Mouse (Mus musculus): ENCODE measurements at regions not wholly inside any gene's neighbourhood (a gene's known extent, or its start where the extent isn't known, plus 50 kb on each side); places are given as distances from the start of the nearest gene placed in this dataset.

DNA sequence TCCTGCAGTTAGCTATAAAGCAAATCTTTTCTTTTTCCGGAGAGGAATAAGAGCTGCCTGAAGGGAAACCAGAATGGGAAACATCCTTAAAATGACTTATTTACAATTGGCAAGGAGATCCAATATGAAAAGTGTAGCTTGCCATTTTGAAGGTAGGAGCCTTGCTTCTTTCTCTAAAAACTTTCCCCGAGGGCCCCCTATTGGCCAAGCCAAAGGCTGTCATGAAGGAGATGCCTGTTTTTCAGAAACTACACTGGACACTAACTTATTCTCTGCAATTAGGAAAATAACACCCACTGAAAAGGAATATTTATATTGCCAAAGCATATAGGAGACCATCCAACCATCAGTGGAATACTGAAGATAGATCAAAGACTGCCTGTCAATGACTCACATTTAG, 312.8 kb upstream of the Thrb start:
- no peak overlapping the region for H3K4me3 ChIP-seq (replicated peaks; ENCODE audit: low read length)
- TF ChIP-seq NANOG (IDR thresholded peaks at IDR 0.05; ENCODE audit: borderline replicate concordance, low read length) (no peak), CTCF (conservative IDR thresholded peaks at IDR 0.05; ENCODE audit: low read length) (0 out of 2 replicates have a peak, but pooled peaks have one; percentile 12)
- no peaks in the 10 kb centered on the region for H3K9me3 ChIP-seq (ENCODE audit: low read length)
- H3K4me1 ChIP-seq (replicated peaks; ENCODE audit: low read depth, low read length), result no peaks in the 10 kb centered on the region
- no peaks in the 10 kb centered on the region for H3K27me3 ChIP-seq (ENCODE audit: insufficient read depth, low read length)
- H3K36me3 ChIP-seq (ENCODE audit: insufficient read depth, low read length), result no peaks in the 10 kb centered on the region

- Histone ChIP-seq H3K4me3 (replicated peaks; ENCODE audit: low read length) (no peak overlapping the region), H3K4me1 (replicated peaks; ENCODE audit: low read depth, low read length) (no peaks in the 10 kb centered on the region), H3K27me3 (ENCODE audit: insufficient read depth, low read length) (no peaks in the 10 kb centered on the region), H3K36me3 (ENCODE audit: insufficient read depth, low read length) (no peaks in the 10 kb centered on the region), H3K9me3 (ENCODE audit: low read length) (no peaks in the 10 kb centered on the region)
- no peak for TF ChIP-seq POU5F1 (IDR thresholded peaks at IDR 0.05; ENCODE audit: borderline replicate concordance, low read length)
- no peak for TF ChIP-seq CTCF (conservative IDR thresholded peaks at IDR 0.05; ENCODE audit: low read length)
- TF ChIP-seq NANOG (IDR thresholded peaks at IDR 0.05; ENCODE audit: borderline replicate concordance, low read length), result no peak
These were observed 307.6 kb upstream of the Thrb start for GRCm38 (mm10) chr14:17352324-17353037.

- TF ChIP-seq NANOG (IDR thresholded peaks at IDR 0.05; ENCODE audit: borderline replicate concordance, low read length), result no peak
- TF ChIP-seq CTCF (conservative IDR thresholded peaks at IDR 0.05; ENCODE audit: low read length), result no peak
- no peak for TF ChIP-seq POU5F1 (IDR thresholded peaks at IDR 0.05; ENCODE audit: borderline replicate concordance, low read length)
These were observed 298.2 kb upstream of the Thrb start for GRCm38 (mm10) chr14:17361910-17362309.

GRCm38 (mm10) chr14:17402751-17403479, 257.1 kb upstream of the Thrb start:
- Histone ChIP-seq H3K36me3 (ENCODE audit: insufficient read depth, low read length) (no peaks in the 10 kb centered on the region), H3K9me3 (ENCODE audit: low read length) (no peaks in the 10 kb centered on the region; the same call in 1 of the 2 replicates), H3K4me1 (replicated peaks; ENCODE audit: low read depth, low read length) (peaks cover 3% of the 10 kb centered on the region; the same call in 1 of the 2 replicates), H3K4me3 (replicated peaks; ENCODE audit: low read length) (no peak overlapping the region), H3K27me3 (ENCODE audit: insufficient read depth, low read length) (no peaks in the 10 kb centered on the region)
- TF ChIP-seq NANOG (IDR thresholded peaks at IDR 0.05; ENCODE audit: borderline replicate concordance, low read length), result no peak
- TF ChIP-seq CTCF (conservative IDR thresholded peaks at IDR 0.05; ENCODE audit: low read length), result peak; percentile 50

More at GRCm38 (mm10) chr14:17361910-17362309, 298.2 kb upstream of the Thrb start:
- Histone ChIP-seq H3K4me1 (replicated peaks; ENCODE audit: low read depth, low read length) (no peaks in the 10 kb centered on the region), H3K4me3 (replicated peaks; ENCODE audit: low read length) (no peak overlapping the region), H3K9me3 (ENCODE audit: low read length) (no peaks in the 10 kb centered on the region), H3K27me3 (ENCODE audit: insufficient read depth, low read length) (no peaks in the 10 kb centered on the region), H3K36me3 (ENCODE audit: insufficient read depth, low read length) (no peaks in the 10 kb centered on the region)

- Histone ChIP-seq H3K4me1 (replicated peaks; ENCODE audit: low read depth, low read length) (peaks cover 3% of the 10 kb centered on the region; the same call in 1 of the 2 replicates), H3K9me3 (ENCODE audit: low read length) (peaks cover 8% of the 10 kb centered on the region), H3K4me3 (replicated peaks; ENCODE audit: low read length) (no peak overlapping the region), H3K27me3 (ENCODE audit: insufficient read depth, low read length) (no peaks in the 10 kb centered on the region), H3K36me3 (ENCODE audit: insufficient read depth, low read length) (no peaks in the 10 kb centered on the region)
- TF ChIP-seq NANOG (IDR thresholded peaks at IDR 0.05; ENCODE audit: borderline replicate concordance, low read length) (peak; percentile 63; the same call in 1 of the 2 replicates), POU5F1 (IDR thresholded peaks at IDR 0.05; ENCODE audit: borderline replicate concordance, low read length) (no peak), CTCF (conservative IDR thresholded peaks at IDR 0.05; ENCODE audit: low read length) (peak; percentile 77)
These were observed 254.3 kb upstream of the Thrb start for GRCm38 (mm10) chr14:17405551-17406336.

- no peaks in the 10 kb centered on the region for H3K36me3 ChIP-seq (ENCODE audit: insufficient read depth, low read length)
- no peak for TF ChIP-seq CTCF (conservative IDR thresholded peaks at IDR 0.05; ENCODE audit: low read length)
- TF ChIP-seq NANOG (IDR thresholded peaks at IDR 0.05; ENCODE audit: borderline replicate concordance, low read length), result no peak
- TF ChIP-seq POU5F1 (IDR thresholded peaks at IDR 0.05; ENCODE audit: borderline replicate concordance, low read length), result no peak
- H3K27me3 ChIP-seq (ENCODE audit: insufficient read depth, low read length), result no peaks in the 10 kb centered on the region
- H3K4me1 ChIP-seq (replicated peaks; ENCODE audit: low read depth, low read length), result peaks cover 3% of the 10 kb centered on the region; the same call in 1 of the 2 replicates
- H3K9me3 ChIP-seq (ENCODE audit: low read length), result peaks cover 8% of the 10 kb centered on the region
- no peak overlapping the region for H3K4me3 ChIP-seq (replicated peaks; ENCODE audit: low read length)
These were observed 253.2 kb upstream of the Thrb start for GRCm38 (mm10) chr14:17406879-17407278.

DNA sequence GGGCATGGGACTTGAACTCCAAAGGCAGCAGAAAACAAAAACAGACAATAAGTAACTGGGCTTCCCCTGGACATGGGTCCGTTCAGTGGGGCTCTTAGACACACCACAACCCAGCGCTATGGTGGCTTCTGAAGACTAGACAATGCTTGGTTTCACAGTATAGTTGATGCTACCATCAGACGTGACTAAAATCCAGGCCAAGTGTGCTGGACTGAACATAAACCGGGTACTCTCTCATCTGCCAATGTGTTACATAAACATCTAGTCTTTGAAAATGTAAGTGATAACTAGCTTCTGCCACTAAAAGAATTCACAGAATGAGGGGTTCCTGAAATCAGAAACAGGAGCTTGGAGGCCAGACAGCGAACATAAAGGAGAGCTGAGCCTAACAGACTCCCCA, 251.7 kb upstream of the Thrb start:
- no peaks in the 10 kb centered on the region for H3K27me3 ChIP-seq (ENCODE audit: insufficient read depth, low read length)
- TF ChIP-seq CTCF (conservative IDR thresholded peaks at IDR 0.05; ENCODE audit: low read length) (no peak), NANOG (IDR thresholded peaks at IDR 0.05; ENCODE audit: borderline replicate concordance, low read length) (no peak), POU5F1 (IDR thresholded peaks at IDR 0.05; ENCODE audit: borderline replicate concordance, low read length) (no peak)
- H3K4me1 ChIP-seq (replicated peaks; ENCODE audit: low read depth, low read length), result peaks cover 3% of the 10 kb centered on the region; the same call in 1 of the 2 replicates
- no peaks in the 10 kb centered on the region for H3K36me3 ChIP-seq (ENCODE audit: insufficient read depth, low read length)
- no peak overlapping the region for H3K4me3 ChIP-seq (replicated peaks; ENCODE audit: low read length)
- peaks cover 8% of the 10 kb centered on the region for H3K9me3 ChIP-seq (ENCODE audit: low read length)

DNA sequence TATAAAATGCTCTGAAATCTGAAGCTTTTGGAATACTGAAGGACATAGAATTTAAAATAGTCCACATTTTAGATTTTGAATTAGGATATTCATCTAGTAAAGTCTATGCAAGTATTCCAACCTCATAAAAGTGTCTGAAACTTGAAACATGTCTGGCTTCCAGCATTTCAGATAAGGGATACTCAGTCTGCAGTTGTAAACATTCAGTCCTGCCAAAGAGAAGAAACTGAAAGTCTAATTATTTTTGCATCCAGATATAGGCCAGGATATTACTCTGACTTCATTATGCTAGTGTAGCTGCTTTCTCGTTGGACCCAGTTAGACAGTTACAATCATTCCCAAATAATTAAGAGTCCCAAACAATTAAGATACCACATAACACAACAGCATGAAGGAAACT, 251.2 kb upstream of the Thrb start:
- Histone ChIP-seq H3K36me3 (ENCODE audit: insufficient read depth, low read length) (no peaks in the 10 kb centered on the region), H3K4me3 (replicated peaks; ENCODE audit: low read length) (no peak overlapping the region), H3K4me1 (replicated peaks; ENCODE audit: low read depth, low read length) (peaks cover 3% of the 10 kb centered on the region; the same call in 1 of the 2 replicates), H3K27me3 (ENCODE audit: insufficient read depth, low read length) (no peaks in the 10 kb centered on the region), H3K9me3 (ENCODE audit: low read length) (peaks cover 11% of the 10 kb centered on the region)
- TF ChIP-seq CTCF (conservative IDR thresholded peaks at IDR 0.05; ENCODE audit: low read length), result no peak
- TF ChIP-seq NANOG (IDR thresholded peaks at IDR 0.05; ENCODE audit: borderline replicate concordance, low read length), result no peak
- no peak for TF ChIP-seq POU5F1 (IDR thresholded peaks at IDR 0.05; ENCODE audit: borderline replicate concordance, low read length)
